In the genomic region with DNA sequence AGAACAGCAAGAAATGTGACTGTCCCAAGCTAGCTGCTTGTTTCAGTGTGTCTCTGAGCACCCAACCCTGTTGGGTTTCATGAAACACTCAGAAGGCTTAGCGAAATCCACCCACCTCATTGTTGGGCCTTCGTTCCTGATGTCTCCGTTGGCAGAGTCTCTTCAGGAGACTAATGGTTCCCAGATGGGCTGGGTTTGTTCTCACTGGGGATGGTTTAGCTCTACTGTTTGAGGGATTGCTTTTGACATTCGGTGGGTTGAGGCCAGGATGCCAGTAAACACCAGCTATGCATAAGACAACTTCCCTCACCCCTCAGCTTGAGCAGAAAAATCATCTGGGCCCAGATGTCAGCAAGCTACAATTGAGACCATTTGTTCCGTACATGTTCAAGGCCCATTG, we compare ENCODE assay signal across 27 mouse cellular contexts. TPM values are rescaled to one million over a fixed set of nuclear protein-coding genes. Genes with fewer than 3 reads are reported as not detected.
DNase-seq lines count a peak whose midpoint lies in the region; ATAC-seq lines count a peak whose summit lies in the region.
"Had no signal": no experiment of that assay in that cellular context is flagged by ENCODE, and none has a peak within 500 bp of the region (broad histone marks: within the 10 kb centered on the region; RNA-seq: fewer than 3 reads in every experiment).

No protein-coding gene starts in this region.

- H3K4me2 ChIP-seq in kidney, embryonic 14.5 days (replicated peaks; ENCODE audit: low read depth, low read length), result no peak overlapping the region
- H3K4me2 ChIP-seq in embryonic facial prominence, embryonic 14.5 days (ENCODE audit: low read depth, low read length), result no peak overlapping the region
- no peak overlapping the region for H3K4me2 ChIP-seq in heart, embryonic 12.5 days
- H3K4me2 ChIP-seq: heart, embryonic 13.5 days; hindbrain, embryonic 14.5 days had no signal

- H3K36me3 ChIP-seq in kidney, embryonic 14.5 days (ENCODE audit: control insufficient read depth, insufficient read depth, low read length), result no peaks in the 10 kb centered on the region
- H3K36me3 ChIP-seq in embryonic facial prominence, embryonic 14.5 days (ENCODE audit: control insufficient read depth, insufficient read depth, low read length), result no peaks in the 10 kb centered on the region
- H3K36me3 ChIP-seq in heart, embryonic 12.5 days, result no peaks in the 10 kb centered on the region
- H3K36me3 ChIP-seq: heart, embryonic 13.5 days had no signal

- H3K9ac ChIP-seq in kidney, embryonic 14.5 days (ENCODE audit: low read depth, low read length), result no peak overlapping the region
- H3K9ac ChIP-seq in embryonic facial prominence, embryonic 14.5 days (ENCODE audit: low read depth, low read length), result no peak overlapping the region
- H3K9ac ChIP-seq in heart, embryonic 12.5 days, result no peak overlapping the region
- H3K9ac ChIP-seq: forebrain, postnatal 0 days; heart, embryonic 13.5 days; hindbrain, embryonic 14.5 days had no signal

- no peak for ATAC-seq in kidney, embryonic 14.5 days (ENCODE audit: low FRiP score, low TSS enrichment)
- ATAC-seq in embryonic facial prominence, embryonic 14.5 days (ENCODE audit: low read depth), result no peak
- ATAC-seq in heart, embryonic 12.5 days (ENCODE audit: insufficient number of reproducible peaks, low FRiP score), result no peak
- ATAC-seq: forebrain, embryonic 14.5 days; forebrain, postnatal 0 days; hindbrain, postnatal 0 days; inflammation-experienced regulatory T-cells, adult 6 months; intestine, embryonic 16.5 days had no signal

- DNase-seq in embryo, embryonic 10.5 days (ENCODE audit: low spot score), result peak; percentile 13
- no peak for DNase-seq in embryo, embryonic 10 days (ENCODE audit: low spot score)
- DNase-seq in kidney, adult 9 months, result peak; percentile 8
- peak; percentile 65 for DNase-seq in embryonic facial prominence, embryonic 14.5 days (ENCODE audit: low spot score)
- no peak for DNase-seq in right cerebral cortex, postnatal 10 days (ENCODE audit: low spot score in 2 of 2)
- DNase-seq: adrenal gland, adult 2 months; adrenal gland, postnatal 14 days; B cell, adult 2 months; cerebellum, adult 11 months; cerebellum, adult 8-10 months; cerebellum, postnatal 10 days; cerebellum, postnatal 36 days; forebrain, postnatal 0 days; gastrocnemius, adult 2 months; gastrocnemius, postnatal 14 days; heart, adult 11 months; heart, postnatal 14 days; heart, postnatal 4 days had no signal

- H3K9me3 ChIP-seq in kidney, embryonic 14.5 days (ENCODE audit: control insufficient read depth, low read length), result no peaks in the 10 kb centered on the region
- H3K9me3 ChIP-seq in embryonic facial prominence, embryonic 14.5 days (ENCODE audit: control insufficient read depth, low read length), result 0 out of 2 replicates have a peak, but pooled peaks cover 3% of the 10 kb centered on the region
- 0 out of 2 replicates have a peak, but pooled peaks cover 7% of the 10 kb centered on the region for H3K9me3 ChIP-seq in heart, embryonic 12.5 days (replicated peaks)

- H3K27me3 ChIP-seq in kidney, embryonic 14.5 days (ENCODE audit: control insufficient read depth, insufficient read depth, low read length), result 0 out of 2 replicates have a peak, but pooled peaks cover 4% of the 10 kb centered on the region
- H3K27me3 ChIP-seq in embryonic facial prominence, embryonic 14.5 days (replicated peaks; ENCODE audit: control insufficient read depth, insufficient read depth, low read length), result no peaks in the 10 kb centered on the region
- 0 out of 2 replicates have a peak, but pooled peaks cover 3% of the 10 kb centered on the region for H3K27me3 ChIP-seq in heart, embryonic 12.5 days (replicated peaks)
- H3K27me3 ChIP-seq: CH12.LX; heart, embryonic 13.5 days had no signal

- H3K4me1 ChIP-seq in kidney, embryonic 14.5 days (ENCODE audit: control insufficient read depth, insufficient read depth, low read length), result no peaks in the 10 kb centered on the region
- H3K4me1 ChIP-seq in embryonic facial prominence, embryonic 14.5 days (ENCODE audit: control insufficient read depth, insufficient read depth, low read length), result no peaks in the 10 kb centered on the region
- peaks cover 9% of the 10 kb centered on the region; the same call in 1 of the 2 replicates for H3K4me1 ChIP-seq in heart, embryonic 12.5 days (replicated peaks)

- 89% methylated on average over 5 of the region's 5 CpGs for WGBS in kidney, embryonic 14.5 days
- WGBS in embryonic facial prominence, embryonic 14.5 days, result 46% methylated on average over 5 of the region's 5 CpGs
- WGBS in heart, embryonic 12.5 days, result 78% methylated on average over 5 of the region's 5 CpGs

- H3K4me3 ChIP-seq in kidney, embryonic 14.5 days (ENCODE audit: low read length), result no peak overlapping the region
- no peak overlapping the region for H3K4me3 ChIP-seq in embryonic facial prominence, embryonic 14.5 days (ENCODE audit: low read depth, low read length)
- no peak overlapping the region for H3K4me3 ChIP-seq in heart, embryonic 12.5 days
- H3K4me3 ChIP-seq: gastrocnemius, adult 2 months; heart, embryonic 13.5 days had no signal

- no peak overlapping the region for H3K27ac ChIP-seq in kidney, embryonic 14.5 days (ENCODE audit: low read depth, low read length)
- H3K27ac ChIP-seq in embryonic facial prominence, embryonic 14.5 days (replicated peaks; ENCODE audit: low read depth, low read length), result no peak overlapping the region
- H3K27ac ChIP-seq in heart, embryonic 12.5 days (ENCODE audit: poor library complexity, severe bottlenecking), result no peak overlapping the region
- H3K27ac ChIP-seq: gastrocnemius, adult 2 months; heart, embryonic 13.5 days; hindbrain, embryonic 14.5 days; hindbrain, postnatal 0 days had no signal

RNA-seq across cellular contexts. Expression of a gene that starts 39.9 kb away (rescaled TPM):
- 5.8 and 6.4 TPM in 2 replicates for polyA plus RNA-seq in kidney, embryonic 14.5 days (2014; fragmentation: Nextera tagmentation; extraction: Ambion mirVana)
- 6.5 and 6.7 TPM in 2 replicates for polyA plus RNA-seq in embryonic facial prominence, embryonic 14.5 days (2014; fragmentation: Nextera tagmentation; extraction: Ambion mirVana)
- 3.9 and 4.0 TPM in 2 replicates for polyA plus RNA-seq in heart, embryonic 12.5 days (2016; fragmentation: Nextera tagmentation; extraction: Ambion mirVana)

Comparison
In these comparisons a context has a peak if more than half of its experiments do, and no peak if none do; other contexts are left out.
1. DNase-seq: peak in embryo, embryonic 10.5 days (single experiment), kidney, adult 9 months (single experiment) and embryonic facial prominence, embryonic 14.5 days (single experiment); none in embryo, embryonic 10 days (single experiment) and right cerebral cortex, postnatal 10 days (0 of 2).